Mouse (Mus musculus): Measurements from ENCODE around the gene Wdtc1. TPM values are rescaled to one million over a fixed set of nuclear protein-coding genes. Genes with fewer than 3 reads are reported as not detected.
A peak's percentile ranks its signal among the peaks of the same experiment; 100 is the strongest.

The Wdtc1 gene
- polyA plus RNA-seq, 1 experiment from 2014 or later = 13.4 TPM

GRCm38 (mm10) chr4:133250609-133251008 lies 102.7 kb downstream of the Wdtc1 start:
- DNase-seq (ENCODE audit: low spot score) = peak; percentile 89
- Histone ChIP-seq H3K4me1 (peaks cover 24% of the 10 kb centered on the region), H3K4me3 (peak overlapping the region; percentile 56), H3K9me3 (no peaks in the 10 kb centered on the region), H3K27me3 (ENCODE audit: insufficient read depth, poor library complexity, severe bottlenecking) (peaks cover 100% of the 10 kb centered on the region), H3K36me3 (no peaks in the 10 kb centered on the region), H3K27ac (peak overlapping the region; percentile 37; the same call in 1 of the 2 replicates)
- 4% methylated on average over 22 of the region's 22 CpGs for WGBS

DNA sequence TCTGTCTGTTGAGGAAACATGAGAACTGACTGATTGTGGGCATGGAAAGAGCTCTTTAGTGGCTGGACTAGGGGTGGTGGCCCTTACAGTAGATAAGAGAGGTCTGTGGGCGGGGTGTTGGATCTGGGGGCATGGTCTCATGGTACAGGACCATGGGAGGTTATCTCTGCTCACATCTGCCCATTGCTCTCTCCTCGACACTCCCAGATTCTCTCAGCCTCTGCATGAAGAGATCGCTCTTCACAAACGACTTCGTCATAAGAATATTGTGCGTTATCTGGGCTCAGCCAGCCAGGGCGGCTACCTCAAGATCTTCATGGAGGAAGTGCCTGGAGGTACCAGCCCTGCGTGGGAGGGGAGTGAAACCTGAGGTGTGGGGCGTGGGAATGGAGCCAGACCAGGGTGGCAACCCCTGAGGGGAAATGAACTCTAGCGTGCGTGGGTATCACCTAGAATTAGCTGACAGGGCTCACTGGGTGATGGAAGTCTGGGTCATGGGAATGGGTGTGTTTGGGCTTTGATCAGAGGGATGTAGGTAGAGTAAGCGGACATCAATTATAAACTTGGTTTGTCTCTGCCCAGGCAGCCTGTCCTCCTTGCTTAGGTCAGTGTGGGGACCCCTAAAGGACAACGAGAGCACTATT lies 105.4 kb downstream of the Wdtc1 start:
- DNase-seq (ENCODE audit: low spot score) = no peak
- Histone ChIP-seq H3K4me3 (no peak overlapping the region), H3K4me1 (peaks cover 33% of the 10 kb centered on the region), H3K36me3 (no peaks in the 10 kb centered on the region), H3K9me3 (no peaks in the 10 kb centered on the region), H3K27ac (no peak overlapping the region), H3K27me3 (ENCODE audit: insufficient read depth, poor library complexity, severe bottlenecking) (peaks cover 96% of the 10 kb centered on the region)
- 57% methylated on average over 13 of the region's 13 CpGs for WGBS

- DNase-seq (ENCODE audit: low spot score) = no peak
- WGBS = 15% methylated on average over 15 of the region's 15 CpGs
- Histone ChIP-seq H3K27ac (no peak overlapping the region), H3K36me3 (no peaks in the 10 kb centered on the region), H3K9me3 (no peaks in the 10 kb centered on the region), H3K4me3 (no peak overlapping the region), H3K27me3 (ENCODE audit: insufficient read depth, poor library complexity, severe bottlenecking) (peaks cover 96% of the 10 kb centered on the region), H3K4me1 (peaks cover 39% of the 10 kb centered on the region)
Measured at GRCm38 (mm10) chr4:133247072-133247471, 106.2 kb downstream of the Wdtc1 start.

GRCm38 (mm10) chr4:133244289-133244688 lies 109.0 kb downstream of the Wdtc1 start:
- 74% methylated on average over 1 of the region's 1 CpGs for WGBS
- no peak overlapping the region for H3K4me3 ChIP-seq
- peaks cover 85% of the 10 kb centered on the region for H3K27me3 ChIP-seq (ENCODE audit: insufficient read depth, poor library complexity, severe bottlenecking)
- H3K27ac ChIP-seq = no peak overlapping the region
- DNase-seq (ENCODE audit: low spot score) = no peak
- H3K4me1 ChIP-seq = peaks cover 43% of the 10 kb centered on the region
- H3K9me3 ChIP-seq = no peaks in the 10 kb centered on the region
- H3K36me3 ChIP-seq = no peaks in the 10 kb centered on the region

- Histone ChIP-seq H3K27me3 (ENCODE audit: insufficient read depth, poor library complexity, severe bottlenecking) (peaks cover 78% of the 10 kb centered on the region), H3K27ac (peak overlapping the region; percentile 17; the same call in 1 of the 2 replicates), H3K4me3 (no peak overlapping the region), H3K4me1 (peaks cover 43% of the 10 kb centered on the region), H3K9me3 (no peaks in the 10 kb centered on the region), H3K36me3 (no peaks in the 10 kb centered on the region)
- 43% methylated on average over 13 of the region's 13 CpGs for WGBS
- no peak for DNase-seq (ENCODE audit: low spot score)
Measured at GRCm38 (mm10) chr4:133243538-133243937, 109.7 kb downstream of the Wdtc1 start.

DNA sequence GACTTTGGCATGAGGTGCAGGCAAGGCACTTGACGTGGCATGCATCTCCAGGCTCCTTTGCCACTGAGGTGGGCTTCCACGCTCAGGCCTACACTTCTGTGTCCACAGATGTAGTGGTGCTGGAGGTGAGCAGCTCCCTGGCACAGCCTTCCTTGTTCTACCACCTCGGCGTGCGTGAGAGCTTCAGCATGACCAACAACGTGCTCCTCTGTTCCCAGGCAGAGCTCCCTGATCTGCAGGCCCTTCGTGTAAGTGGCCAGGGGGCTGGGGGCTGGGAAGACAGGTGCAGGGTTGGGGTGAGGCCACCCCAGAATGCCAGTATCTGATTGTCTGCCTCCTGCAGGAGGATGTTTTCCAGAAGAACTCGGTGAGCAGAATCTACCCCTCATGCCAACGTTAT lies 110.6 kb downstream of the Wdtc1 start:
- Histone ChIP-seq H3K27ac (no peak overlapping the region), H3K36me3 (no peaks in the 10 kb centered on the region), H3K9me3 (no peaks in the 10 kb centered on the region), H3K4me1 (peaks cover 39% of the 10 kb centered on the region), H3K27me3 (ENCODE audit: insufficient read depth, poor library complexity, severe bottlenecking) (peaks cover 70% of the 10 kb centered on the region), H3K4me3 (no peak overlapping the region)
- 64% methylated on average over 9 of the region's 9 CpGs for WGBS
- no peak for DNase-seq (ENCODE audit: low spot score)

Small RNA genes within 50 kb of the gene (microRNA-seq; reads per million reads assigned to microRNA genes)
- 1.3 reads per million for gene Mir5122

Other genes with a start within 250 kb of the Wdtc1 start
- 51.1 and 58.5 TPM in 2 replicates for gene Wasf2, start 223.0 kb downstream of the Wdtc1 start, polyA plus RNA-seq (2016; fragmentation: Nextera tagmentation; extraction: Ambion mirVana)
- gene Cd164l2, start 141.3 kb downstream of the Wdtc1 start, polyA plus RNA-seq (2016; fragmentation: Nextera tagmentation; extraction: Ambion mirVana) = 0.39 and 1.3 TPM in 2 replicates
- 0.09 and 0.18 TPM in 2 replicates for gene Gpr3, start 140.9 kb downstream of the Wdtc1 start, polyA plus RNA-seq (2016; fragmentation: Nextera tagmentation; extraction: Ambion mirVana)
- 2.5 and 3.4 TPM in 2 replicates for gene Map3k6, start 112.7 kb downstream of the Wdtc1 start, polyA plus RNA-seq (2016; fragmentation: Nextera tagmentation; extraction: Ambion mirVana)
- gene Sytl1, start 90.4 kb downstream of the Wdtc1 start, polyA plus RNA-seq (2016; fragmentation: Nextera tagmentation; extraction: Ambion mirVana) = 0.28 and 0.60 TPM in 2 replicates
- 66.8 and 75.2 TPM in 2 replicates for gene Tmem222, start 75.7 kb downstream of the Wdtc1 start, polyA plus RNA-seq (2016; fragmentation: Nextera tagmentation; extraction: Ambion mirVana)
- gene Slc9a1, start 16.2 kb upstream of the Wdtc1 start, polyA plus RNA-seq (2016; fragmentation: Nextera tagmentation; extraction: Ambion mirVana) = 7.6 and 8.2 TPM in 2 replicates
- 0.90 and 1.5 TPM in 2 replicates for gene Tent5b, start 126.7 kb upstream of the Wdtc1 start, polyA plus RNA-seq (2016; fragmentation: Nextera tagmentation; extraction: Ambion mirVana)
- gene Trnp1, start 145.1 kb upstream of the Wdtc1 start, polyA plus RNA-seq (2016; fragmentation: Nextera tagmentation; extraction: Ambion mirVana) = 0.60 and 0.96 TPM in 2 replicates
- gene Kdf1, start 165.5 kb upstream of the Wdtc1 start, polyA plus RNA-seq (2016; fragmentation: Nextera tagmentation; extraction: Ambion mirVana) = 1.6 and 4.0 TPM in 2 replicates
- gene Nudc, start 192.5 kb upstream of the Wdtc1 start, polyA plus RNA-seq (2016; fragmentation: Nextera tagmentation; extraction: Ambion mirVana) = 328 and 420 TPM in 2 replicates
- 4.9 and 8.9 TPM in 2 replicates for gene Nr0b2, start 199.9 kb upstream of the Wdtc1 start, polyA plus RNA-seq (2016; fragmentation: Nextera tagmentation; extraction: Ambion mirVana)
- gene Gpatch3, start 221.3 kb upstream of the Wdtc1 start, polyA plus RNA-seq (2016; fragmentation: Nextera tagmentation; extraction: Ambion mirVana) = 7.1 and 9.6 TPM in 2 replicates
- gene Gpn2, start 230.9 kb upstream of the Wdtc1 start, polyA plus RNA-seq (2016; fragmentation: Nextera tagmentation; extraction: Ambion mirVana) = 18.2 and 22.1 TPM in 2 replicates
- 4.3 and 12.9 TPM in 2 replicates for gene Sfn, start 248.7 kb upstream of the Wdtc1 start, polyA plus RNA-seq (2016; fragmentation: Nextera tagmentation; extraction: Ambion mirVana)

Measured in heart, embryonic 10.5 days (tissue).